Mouse (Mus musculus) megakaryocyte, embryonic 14.5 days (primary cell): ENCODE measurements around the gene Skida1. TPM values are rescaled to one million over a fixed set of nuclear protein-coding genes. Genes with fewer than 3 reads are reported as not detected.

ENCODE experiments used
- H3K27me3 ChIP-seq: replicated peaks from 2 replicates; pipeline ENCODE3; 2012; ENCODE audit warnings: inconsistent platforms
- H3K36me3 ChIP-seq: replicated peaks from 2 replicates; pipeline ENCODE3; 2012; ENCODE audit warnings: low read length, inconsistent platforms, mixed read lengths
- H3K4me1 ChIP-seq: 2 replicates; pipeline ENCODE4 v1.6.1; 2012; ENCODE audit warnings: inconsistent platforms
- H3K4me3 ChIP-seq: replicated peaks from 2 replicates; pipeline ENCODE3; 2012; ENCODE audit warnings: moderate library complexity, mild to moderate bottlenecking, inconsistent platforms
- H3K9me3 ChIP-seq: 2 replicates; pipeline ENCODE4 v1.6.1; 2012; ENCODE audit warnings: inconsistent platforms
- FLI1 ChIP-seq: IDR thresholded peaks from 2 replicates; pipeline ENCODE4 v1.6.1; 2012; ENCODE audit warnings: low read length, inconsistent platforms, mixed read lengths
- GATA1 ChIP-seq: IDR thresholded peaks from 3 replicates; pipeline ENCODE4 v1.6.1; 2012; ENCODE audit warnings: mixed read lengths, low read length, inconsistent platforms, borderline replicate concordance
- polyA plus RNA-seq: library from polyadenylated mRNA; stranded (reverse); fragments of >175 nt; gene quantifications from 2 replicates; pipeline ENCODE4 v1.2.3, GENCODE M21; 2012; ENCODE audit warnings: low replicate concordance; ENCODE audit not compliant: insufficient read depth

Gene Skida1
- polyA plus RNA-seq, 1 experiment, result 0.04 TPM

DNA sequence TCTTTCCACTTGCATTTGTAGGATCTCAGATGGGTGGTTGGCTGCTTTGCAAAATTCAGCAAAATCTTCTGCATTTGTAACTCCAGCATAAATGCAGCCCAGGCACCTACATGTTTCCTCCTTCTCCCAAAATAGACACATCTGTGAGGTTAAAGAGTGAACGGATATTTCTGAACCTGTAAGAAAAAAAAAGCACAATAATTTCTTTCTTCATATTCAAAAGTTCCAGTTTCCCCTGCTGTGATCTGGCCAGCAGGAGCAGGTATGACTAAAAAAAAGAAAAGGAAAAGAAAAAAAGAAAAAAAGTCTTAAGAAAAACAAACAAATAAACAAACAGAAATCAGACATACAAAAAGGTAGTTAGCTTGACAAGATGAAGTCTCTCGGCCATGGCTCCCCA is 1.2 kb upstream of the Skida1 start:
- H3K4me1 ChIP-seq, result peaks cover 45% of the 10 kb centered on the region
- no peak for TF ChIP-seq GATA1
- TF ChIP-seq FLI1, result no peak

DNA sequence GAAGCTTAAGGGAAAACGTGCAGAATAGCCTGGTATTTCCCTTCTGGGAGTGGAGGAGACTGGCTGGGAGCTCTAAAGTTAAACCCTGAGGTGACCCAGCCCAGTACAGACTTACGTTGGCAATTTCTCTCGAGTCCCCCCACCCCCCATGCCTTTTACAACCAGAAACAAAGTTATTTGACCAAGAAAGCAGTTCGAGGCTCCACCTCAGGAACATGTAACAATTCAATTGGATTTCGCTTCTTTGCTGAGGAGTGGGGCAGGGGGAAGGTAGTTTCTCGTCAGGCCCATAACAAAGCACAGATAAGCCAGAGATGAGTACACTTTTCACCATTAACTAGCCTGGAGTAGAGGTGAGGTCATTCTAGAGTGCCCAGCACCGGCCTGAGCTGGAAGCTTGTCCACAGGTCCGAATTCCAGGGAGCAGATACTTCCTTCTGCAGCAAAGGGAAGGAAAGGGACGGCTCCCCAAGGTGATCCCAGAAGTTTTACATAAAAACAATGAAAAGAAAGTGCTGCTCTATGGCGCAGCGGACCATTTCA is 499 bp upstream of the Skida1 start:
- Histone ChIP-seq H3K9me3 (no peaks in the 10 kb centered on the region), H3K27me3 (peaks cover 32% of the 10 kb centered on the region), H3K36me3 (no peaks in the 10 kb centered on the region), H3K4me1 (peaks cover 44% of the 10 kb centered on the region), H3K4me3 (peak overlapping the region; percentile 97)
- TF ChIP-seq GATA1, result no peak
- no peak for TF ChIP-seq FLI1

More for the DNA sequence above, 1.2 kb upstream of the Skida1 start:
- Histone ChIP-seq H3K4me3 (peak overlapping the region; percentile 97), H3K27me3 (peaks cover 32% of the 10 kb centered on the region), H3K9me3 (no peaks in the 10 kb centered on the region), H3K36me3 (no peaks in the 10 kb centered on the region)

DNA sequence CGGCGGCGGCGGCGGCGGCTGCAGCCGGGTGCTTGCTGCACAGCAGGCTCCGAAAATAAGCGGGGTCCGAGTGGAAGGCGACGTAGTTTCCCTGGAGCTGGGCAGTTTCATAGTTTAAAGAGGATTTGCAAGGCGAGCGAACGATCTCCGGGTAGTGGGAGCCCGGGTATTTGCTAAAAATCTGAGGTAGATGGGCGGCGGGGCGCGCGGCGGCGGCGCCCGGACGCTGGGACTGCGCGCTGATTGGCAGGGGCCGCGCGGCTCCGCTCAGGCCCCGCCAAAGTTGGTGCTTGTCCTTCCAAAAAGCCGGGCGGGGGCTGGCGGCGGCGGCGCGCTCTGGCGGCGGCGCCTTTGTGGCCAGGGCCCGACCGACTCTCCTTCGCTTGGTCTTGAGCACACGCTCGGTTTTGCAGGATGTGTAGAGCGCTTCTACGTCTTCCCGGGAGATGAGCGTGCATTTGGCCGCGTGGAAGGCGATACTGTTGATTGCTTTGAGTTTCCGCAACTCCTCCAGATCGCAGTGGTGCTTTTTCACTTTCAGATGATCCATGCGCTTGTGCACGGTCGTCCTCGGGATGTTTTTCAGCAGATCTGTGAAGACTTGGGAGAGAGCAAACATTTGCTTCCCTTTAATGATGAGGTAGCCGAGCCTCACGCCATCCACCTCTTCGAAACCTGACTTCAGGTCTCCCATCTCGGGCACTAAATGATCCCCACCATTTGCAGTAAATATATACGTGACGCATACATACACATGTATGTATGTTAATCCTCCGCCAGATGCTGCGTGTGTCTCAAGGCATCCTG is 1.0 kb downstream of the Skida1 start:
- H3K4me3 ChIP-seq, result peak overlapping the region; percentile 97
- H3K4me1 ChIP-seq, result peaks cover 44% of the 10 kb centered on the region
- no peaks in the 10 kb centered on the region for H3K36me3 ChIP-seq
- TF ChIP-seq FLI1 (no peak), GATA1 (no peak)
- H3K9me3 ChIP-seq, result no peaks in the 10 kb centered on the region
- peaks cover 33% of the 10 kb centered on the region for H3K27me3 ChIP-seq

DNA sequence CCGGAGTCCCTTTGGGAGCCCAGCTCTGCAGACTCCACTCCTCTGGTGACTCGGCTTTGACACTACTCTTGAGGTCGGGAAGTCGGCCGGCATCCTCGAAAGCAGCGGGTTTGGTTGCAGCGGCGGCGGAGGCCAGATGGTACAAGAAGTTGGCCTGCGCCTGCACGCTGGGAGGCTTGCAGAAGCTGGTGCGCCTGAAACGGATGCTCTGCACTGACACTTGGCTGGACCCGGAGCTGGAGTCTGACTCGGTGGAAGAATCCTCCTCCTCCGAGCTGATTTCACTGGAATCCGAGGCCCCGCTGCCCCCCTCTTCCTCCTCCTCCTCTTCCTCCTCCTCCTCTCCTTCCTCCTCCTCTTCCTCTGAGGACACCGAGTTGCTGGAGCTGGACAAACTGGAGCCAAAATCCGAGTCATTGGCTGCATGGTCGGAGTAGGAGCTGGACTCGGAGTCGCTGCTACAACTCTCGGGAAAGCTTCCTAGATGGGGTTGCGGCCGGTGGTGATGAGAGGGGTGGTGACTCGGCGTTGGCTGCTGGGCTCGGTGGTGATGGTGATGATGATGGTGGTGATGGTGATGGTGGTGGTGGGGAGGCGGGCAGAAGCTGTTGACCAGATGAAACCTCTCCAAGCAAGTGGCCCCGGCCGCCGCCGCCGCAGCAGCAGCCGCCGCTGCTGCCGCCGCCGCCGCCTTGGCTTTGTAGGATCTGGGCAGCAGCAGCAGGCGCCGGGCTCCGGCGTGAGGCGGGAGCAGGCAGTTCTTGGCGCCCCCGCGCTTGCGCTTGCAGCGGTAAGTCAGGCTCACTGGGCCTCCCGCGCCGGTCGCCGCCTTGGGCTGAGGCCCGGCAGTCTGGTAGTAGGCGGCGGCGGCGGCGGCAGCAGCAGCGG is 1.8 kb downstream of the Skida1 start:
- H3K27me3 ChIP-seq, result peaks cover 34% of the 10 kb centered on the region
- no peaks in the 10 kb centered on the region for H3K9me3 ChIP-seq
- H3K4me1 ChIP-seq, result peaks cover 44% of the 10 kb centered on the region
- H3K36me3 ChIP-seq, result no peaks in the 10 kb centered on the region
- TF ChIP-seq GATA1 (no peak), FLI1 (no peak)
- H3K4me3 ChIP-seq, result peak overlapping the region; percentile 97

DNA sequence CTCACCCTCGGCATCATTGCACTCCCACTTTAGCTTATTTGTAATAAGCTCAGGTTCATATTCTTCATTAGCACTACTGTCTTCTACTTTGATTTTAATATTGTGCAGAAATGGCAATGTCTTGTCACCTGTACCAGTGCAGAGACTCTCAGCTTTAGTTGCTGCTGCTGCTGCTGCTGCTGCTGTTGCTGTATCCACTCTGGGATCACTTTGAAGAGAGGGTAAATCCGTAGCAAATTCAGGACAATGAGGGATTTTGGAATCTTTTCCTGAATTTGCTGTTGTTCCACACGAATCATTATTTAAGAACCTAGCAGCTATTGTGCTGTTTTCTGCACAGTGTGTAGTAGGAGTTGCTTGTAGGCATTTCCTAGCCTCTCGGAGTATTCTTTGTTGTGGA is 2.7 kb downstream of the Skida1 start:
- Histone ChIP-seq H3K27me3 (peaks cover 37% of the 10 kb centered on the region), H3K4me1 (peaks cover 44% of the 10 kb centered on the region), H3K9me3 (no peaks in the 10 kb centered on the region), H3K36me3 (no peaks in the 10 kb centered on the region), H3K4me3 (peak overlapping the region; percentile 97)
- TF ChIP-seq GATA1 (no peak), FLI1 (no peak)

DNA sequence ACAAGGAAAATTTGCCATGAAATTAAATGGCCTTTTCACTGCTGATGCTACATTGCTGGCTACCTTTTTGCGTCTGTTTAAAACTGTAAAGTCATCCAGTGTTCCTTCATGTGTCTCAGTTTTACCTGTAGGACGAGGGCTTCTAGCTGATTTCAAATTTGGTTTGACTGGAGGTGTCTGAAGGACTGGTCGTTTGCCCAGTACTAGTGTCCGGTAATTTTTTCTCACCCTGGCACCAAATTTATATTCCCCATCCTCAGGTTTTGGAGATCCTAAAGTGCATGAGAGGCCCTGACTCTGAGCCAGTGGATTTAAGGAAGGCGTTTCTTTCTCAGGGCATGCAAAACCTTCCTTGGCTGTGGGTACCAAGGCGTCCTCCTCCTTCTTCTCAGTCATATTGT is 3.1 kb downstream of the Skida1 start:
- Histone ChIP-seq H3K4me3 (peak overlapping the region; percentile 97), H3K9me3 (no peaks in the 10 kb centered on the region), H3K27me3 (peaks cover 40% of the 10 kb centered on the region), H3K36me3 (no peaks in the 10 kb centered on the region), H3K4me1 (peaks cover 44% of the 10 kb centered on the region)
- TF ChIP-seq GATA1, result no peak
- TF ChIP-seq FLI1, result no peak

DNA sequence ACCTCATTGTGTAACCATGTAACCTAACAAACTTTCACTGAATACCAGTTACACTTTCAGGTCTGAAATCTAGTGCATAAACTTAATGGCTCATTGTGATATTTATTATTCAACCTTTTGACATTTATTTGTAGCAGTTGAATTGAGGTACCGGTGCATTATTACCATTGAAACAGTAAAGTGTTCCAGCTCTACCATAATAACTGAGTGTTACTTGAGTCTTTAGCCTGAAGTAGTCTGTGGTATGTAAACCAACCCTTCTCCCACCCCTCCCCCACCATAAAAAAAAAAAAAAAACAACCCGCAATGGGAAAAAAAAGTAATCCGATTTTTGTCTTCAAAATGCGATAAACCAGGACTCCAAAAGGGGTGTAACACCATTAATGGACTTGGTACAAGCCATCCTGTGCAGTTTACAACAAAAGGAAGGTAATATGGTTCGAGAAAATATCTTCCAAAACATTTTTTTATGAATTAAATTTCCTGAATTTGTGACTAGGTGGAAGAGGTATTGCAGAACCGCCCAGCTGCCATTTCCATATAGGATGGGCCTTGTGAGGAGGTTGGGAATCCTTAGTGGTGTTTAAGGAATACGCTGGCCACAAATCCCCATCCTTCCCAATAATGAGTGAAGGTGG is 3.6 kb downstream of the Skida1 start:
- Histone ChIP-seq H3K9me3 (no peaks in the 10 kb centered on the region), H3K27me3 (peaks cover 45% of the 10 kb centered on the region), H3K36me3 (no peaks in the 10 kb centered on the region), H3K4me3 (no peak overlapping the region), H3K4me1 (peaks cover 38% of the 10 kb centered on the region)
- no peak for TF ChIP-seq FLI1
- no peak for TF ChIP-seq GATA1

DNA sequence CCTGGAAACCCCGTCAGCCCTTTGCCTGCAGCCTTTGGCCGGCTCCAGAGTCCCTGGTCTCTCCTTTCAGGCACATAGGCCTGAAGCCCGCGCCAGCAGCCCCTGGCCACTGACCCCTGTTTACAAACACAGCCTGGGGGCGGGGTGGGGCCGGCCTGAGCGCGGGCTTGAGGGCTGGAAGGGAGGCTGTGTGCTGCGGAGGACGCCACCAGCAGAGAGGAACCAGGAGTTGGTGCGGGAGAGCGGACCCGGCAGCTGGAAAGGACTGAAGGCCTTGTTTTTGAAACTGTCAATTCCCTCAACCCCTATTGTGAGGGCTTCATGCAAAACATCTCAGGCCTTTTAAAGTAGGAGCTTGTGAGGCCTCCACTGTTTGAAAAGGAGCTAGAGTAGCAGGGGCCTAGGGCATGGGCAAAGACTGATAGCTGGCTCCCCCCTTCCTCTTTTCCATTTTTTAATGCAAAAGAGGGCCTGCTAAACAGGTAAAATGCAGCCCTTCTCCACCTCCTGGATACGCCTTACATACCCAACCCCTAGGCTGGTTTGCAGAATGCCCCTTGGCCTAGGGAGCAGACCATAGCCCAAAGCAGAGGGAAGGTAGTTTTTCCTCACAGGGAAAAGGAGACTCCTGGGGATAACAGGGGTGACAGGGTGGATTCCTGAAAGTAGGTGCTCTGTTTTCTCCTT is 7.5 kb downstream of the Skida1 start:
- TF ChIP-seq GATA1 (no peak), FLI1 (no peak)
- H3K36me3 ChIP-seq, result no peaks in the 10 kb centered on the region
- H3K9me3 ChIP-seq, result no peaks in the 10 kb centered on the region
- peaks cover 44% of the 10 kb centered on the region for H3K27me3 ChIP-seq
- H3K4me3 ChIP-seq, result no peak overlapping the region
- H3K4me1 ChIP-seq, result peaks cover 20% of the 10 kb centered on the region
